12 mouse cellular contexts compared by ENCODE assay signal in the genomic region with DNA sequence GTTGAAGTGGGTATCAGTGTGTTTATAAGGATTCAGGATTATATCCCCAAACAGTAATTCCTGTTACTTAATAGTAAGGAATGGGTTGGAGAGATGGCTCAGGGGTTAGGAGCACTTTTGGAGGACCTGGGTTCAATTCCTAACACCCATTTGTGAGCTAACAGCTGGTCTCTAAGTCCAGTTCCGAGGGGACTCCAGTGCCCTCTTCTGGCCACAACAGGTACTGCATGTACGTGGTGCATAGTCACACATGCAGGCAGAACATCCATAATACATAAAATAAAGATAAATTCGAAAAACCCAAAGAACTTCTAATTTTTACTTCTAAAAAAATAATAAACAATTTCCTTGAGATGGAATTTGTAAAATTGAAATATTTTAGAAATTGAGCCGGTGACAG. TPM values are rescaled to one million over a fixed set of nuclear protein-coding genes. Genes with fewer than 3 reads are reported as not detected.
DNase-seq lines count a peak whose midpoint lies in the region; ATAC-seq and TF ChIP-seq lines count a peak whose summit lies in the region.
"Had no signal": no experiment of that assay in that cellular context is flagged by ENCODE, and none has a peak within 500 bp of the region (broad histone marks: within the 10 kb centered on the region; RNA-seq: fewer than 3 reads in every experiment).

No protein-coding gene starts in this region.

- H3K9ac ChIP-seq in hindbrain, embryonic 11.5 days (ENCODE audit: low read depth, low read length), result no peak overlapping the region
- H3K9ac ChIP-seq in hindbrain, embryonic 14.5 days, result no peak overlapping the region
- H3K9ac ChIP-seq: stomach, embryonic 15.5 days had no signal

- no peak overlapping the region for H3K4me2 ChIP-seq in hindbrain, embryonic 11.5 days (replicated peaks; ENCODE audit: low read depth, low read length)
- H3K4me2 ChIP-seq in hindbrain, embryonic 14.5 days (replicated peaks), result no peak overlapping the region
- H3K4me2 ChIP-seq: stomach, embryonic 15.5 days had no signal

- no peak overlapping the region for H3K27ac ChIP-seq in hindbrain, embryonic 11.5 days (ENCODE audit: low read depth, low read length)
- H3K27ac ChIP-seq in hindbrain, embryonic 14.5 days, result no peak overlapping the region
- H3K27ac ChIP-seq in embryonic fibroblast, embryonic 13.5 days (ENCODE audit: insufficient read depth, low read length), result no peak overlapping the region
- H3K27ac ChIP-seq in limb, embryonic 10.5 days, result no peak overlapping the region
- H3K27ac ChIP-seq: stomach, embryonic 15.5 days had no signal

- no peak for ATAC-seq in hindbrain, embryonic 11.5 days (ENCODE audit: low FRiP score)
- no peak for ATAC-seq in hindbrain, embryonic 14.5 days (ENCODE audit: low FRiP score)
- no peak for ATAC-seq in megakaryocyte, adult 5-6 weeks (ENCODE audit: poor library complexity, severe bottlenecking)
- ATAC-seq in megakaryocyte-erythroid progenitor cell, adult 5-6 weeks (replicated peaks; ENCODE audit: low FRiP score, low TSS enrichment, poor library complexity, severe bottlenecking), result no peak
- ATAC-seq: activated CD4-positive, CD25-positive, alpha-beta regulatory T cell, adult 4 months had no signal

- TF ChIP-seq POLR2A in embryonic fibroblast, embryonic 13.5 days (IDR thresholded peaks at IDR 0.05; ENCODE audit: low read depth, low read length), result no peak

- peak; percentile 58; the same call in 1 of the 2 replicates for TF ChIP-seq CTCF in embryonic fibroblast, embryonic 13.5 days (IDR thresholded peaks at IDR 0.05; ENCODE audit: borderline replicate concordance, insufficient read depth, low read length)

- no peaks in the 10 kb centered on the region for H3K9me3 ChIP-seq in hindbrain, embryonic 11.5 days (ENCODE audit: control insufficient read depth, low read length)
- 0 out of 2 replicates have a peak, but pooled peaks cover 5% of the 10 kb centered on the region for H3K9me3 ChIP-seq in hindbrain, embryonic 14.5 days (ENCODE audit: control insufficient read depth, low read length)
- H3K9me3 ChIP-seq in limb, embryonic 10.5 days (replicated peaks), result no peaks in the 10 kb centered on the region
- H3K9me3 ChIP-seq: stomach, embryonic 15.5 days had no signal

- no peaks in the 10 kb centered on the region for H3K27me3 ChIP-seq in hindbrain, embryonic 11.5 days (ENCODE audit: control insufficient read depth, insufficient read depth, low read length)
- H3K27me3 ChIP-seq in hindbrain, embryonic 14.5 days (ENCODE audit: control insufficient read depth, insufficient read depth, low read length), result no peaks in the 10 kb centered on the region
- no peaks in the 10 kb centered on the region for H3K27me3 ChIP-seq in limb, embryonic 10.5 days (ENCODE audit: low read depth, poor library complexity, severe bottlenecking)
- H3K27me3 ChIP-seq: stomach, embryonic 15.5 days had no signal

- WGBS in hindbrain, embryonic 11.5 days, result 89% methylated on average over 4 of the region's 4 CpGs
- WGBS in hindbrain, embryonic 14.5 days, result 92% methylated on average over 4 of the region's 4 CpGs
- WGBS in limb, embryonic 10.5 days, result 87% methylated on average over 4 of the region's 4 CpGs

- DNase-seq in hindbrain, embryonic 11.5 days (ENCODE audit: low spot score), result peak; percentile 11
- no peak for DNase-seq in hindbrain, embryonic 14.5 days (ENCODE audit: low spot score)
- peak; percentile 25 for DNase-seq in thymus, postnatal 14 days
- no peak for DNase-seq in thymus, adult 18-20 months
- no peak for DNase-seq in limb, embryonic 10.5 days (ENCODE audit: low spot score)
- DNase-seq: heart, postnatal 14 days; layer of hippocampus, adult 9-11 months had no signal

- H3K4me3 ChIP-seq in hindbrain, embryonic 11.5 days (ENCODE audit: low read depth, low read length), result no peak overlapping the region
- H3K4me3 ChIP-seq in hindbrain, embryonic 14.5 days (replicated peaks; ENCODE audit: low read length), result no peak overlapping the region
- H3K4me3 ChIP-seq in embryonic fibroblast, embryonic 13.5 days (ENCODE audit: insufficient read depth, low read length), result no peak overlapping the region
- no peak overlapping the region for H3K4me3 ChIP-seq in limb, embryonic 10.5 days
- H3K4me3 ChIP-seq: stomach, embryonic 15.5 days had no signal

- H3K36me3 ChIP-seq in hindbrain, embryonic 11.5 days (ENCODE audit: control insufficient read depth, insufficient read depth, low read length), result peaks cover 12% of the 10 kb centered on the region; the same call in 1 of the 2 replicates
- peaks cover 64% of the 10 kb centered on the region for H3K36me3 ChIP-seq in hindbrain, embryonic 14.5 days (replicated peaks; ENCODE audit: control insufficient read depth, insufficient read depth)
- peaks cover 33% of the 10 kb centered on the region for H3K36me3 ChIP-seq in limb, embryonic 10.5 days

- no peaks in the 10 kb centered on the region for H3K4me1 ChIP-seq in hindbrain, embryonic 11.5 days (replicated peaks; ENCODE audit: control insufficient read depth, insufficient read depth, low read length)
- no peaks in the 10 kb centered on the region for H3K4me1 ChIP-seq in hindbrain, embryonic 14.5 days (replicated peaks; ENCODE audit: control insufficient read depth, insufficient read depth, low read length)
- H3K4me1 ChIP-seq in embryonic fibroblast, embryonic 13.5 days (ENCODE audit: control insufficient read depth, insufficient read depth, low read length), result no peaks in the 10 kb centered on the region
- peaks cover 6% of the 10 kb centered on the region; the same call in 1 of the 2 replicates for H3K4me1 ChIP-seq in limb, embryonic 10.5 days
- H3K4me1 ChIP-seq: stomach, embryonic 15.5 days had no signal

RNA-seq across cellular contexts. Expression of a gene that starts 47.5 kb away (rescaled TPM):
- polyA plus RNA-seq in hindbrain, embryonic 11.5 days (2014; fragmentation: Nextera tagmentation; extraction: Ambion mirVana), result 27.0 and 29.6 TPM in 2 replicates
- polyA plus RNA-seq in hindbrain, embryonic 14.5 days (2014; fragmentation: Nextera tagmentation; extraction: Ambion mirVana), result 37.0 and 40.7 TPM in 2 replicates
- 27.3 and 29.5 TPM in 2 replicates for polyA plus RNA-seq in embryonic fibroblast, embryonic 13.5 days (2011; ENCODE audit: insufficient read length, low read depth, missing spikeins)
- total RNA-seq in megakaryocyte, adult 5-6 weeks (2015), result 11.1 and 20.9 TPM in 2 replicates
- total RNA-seq in megakaryocyte, adult 5-6 weeks (2017), result 13.1 and 15.9 TPM in 2 replicates
- 10.8 and 13.7 TPM in 2 replicates for polyA plus RNA-seq in limb, embryonic 10.5 days (2016; fragmentation: Nextera tagmentation; extraction: Ambion mirVana)
- 16.0 and 35.0 TPM in 2 replicates for total RNA-seq in megakaryocyte-erythroid progenitor cell, adult 5-6 weeks (2014; fragmentation: Nextera tagmentation)
- total RNA-seq in megakaryocyte-erythroid progenitor cell, adult 5-6 weeks (2017), result 24.2 and 25.9 TPM in 2 replicates

Comparison
In these comparisons a context has a peak if more than half of its experiments do, and no peak if none do; other contexts are left out.
1. DNase-seq: peak in hindbrain, embryonic 11.5 days (single experiment) and thymus, postnatal 14 days (single experiment); none in hindbrain, embryonic 14.5 days (single experiment), thymus, adult 18-20 months (0 of 2) and limb, embryonic 10.5 days (single experiment).